In the genomic region with DNA sequence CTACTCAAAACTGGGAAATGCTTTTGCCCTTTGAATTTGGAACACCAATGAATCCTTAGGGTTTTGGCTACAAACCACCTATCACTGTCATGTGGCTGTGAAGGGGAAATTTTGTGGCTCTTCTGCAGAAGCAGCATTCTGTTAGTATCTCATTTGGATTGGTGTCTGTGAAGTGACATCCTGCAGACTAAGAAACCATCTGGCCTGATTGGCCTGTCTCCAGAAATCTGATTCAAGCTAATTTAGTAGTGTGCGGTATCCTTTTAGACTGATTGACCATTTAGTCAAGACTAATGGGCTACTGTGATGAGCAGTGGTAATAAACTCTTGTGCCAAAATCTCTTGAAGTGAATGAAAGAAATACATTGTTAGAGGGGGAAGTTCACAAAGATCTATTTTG, we compare ENCODE assay signal across 11 mouse cellular contexts.
A peak's percentile ranks its signal among the peaks of the same experiment; 100 is the strongest.
DNase-seq lines count a peak whose midpoint lies in the region; ATAC-seq and TF ChIP-seq lines count a peak whose summit lies in the region.
"Had no signal": no experiment of that assay in that cellular context is flagged by ENCODE, and none has a peak within 500 bp of the region (broad histone marks: within the 10 kb centered on the region; RNA-seq: fewer than 3 reads in every experiment).

No protein-coding gene starts in this region.

- intact Hi-C loops in left cerebral cortex, postnatal 4 days (cut with DNase I): no loop called here
- intact Hi-C loops in gastrocnemius, postnatal 36 days (cut with DNase I): no loop called here

- H3K4me3 ChIP-seq in hindbrain, postnatal 0 days (ENCODE audit: low read length): no peak overlapping the region
- H3K4me3 ChIP-seq: liver, embryonic 15.5 days had no signal

- no peaks in the 10 kb centered on the region for H3K36me3 ChIP-seq in hindbrain, postnatal 0 days (ENCODE audit: insufficient read depth, low read length)
- H3K36me3 ChIP-seq: liver, embryonic 15.5 days had no signal

- WGBS in hindbrain, postnatal 0 days: 31% methylated on average over 1 of the region's 1 CpGs

- no peak overlapping the region for H3K27ac ChIP-seq in hindbrain, postnatal 0 days
- H3K27ac ChIP-seq: liver, embryonic 15.5 days had no signal

- H3K9me3 ChIP-seq in hindbrain, postnatal 0 days (ENCODE audit: low read length): no peaks in the 10 kb centered on the region
- H3K9me3 ChIP-seq: liver, embryonic 15.5 days had no signal

- H3K9ac ChIP-seq in hindbrain, postnatal 0 days (replicated peaks; ENCODE audit: low read length): no peak overlapping the region
- H3K9ac ChIP-seq: liver, embryonic 15.5 days had no signal

- TF ChIP-seq CTCF in hindbrain, postnatal 0 days (IDR thresholded peaks at IDR 0.05; ENCODE audit: low read depth): no peak

- no peak overlapping the region for H3K4me2 ChIP-seq in hindbrain, postnatal 0 days (ENCODE audit: low read depth, low read length)
- H3K4me2 ChIP-seq: liver, embryonic 15.5 days had no signal

- no peaks in the 10 kb centered on the region for H3K4me1 ChIP-seq in hindbrain, postnatal 0 days (ENCODE audit: insufficient read depth, low read length)
- H3K4me1 ChIP-seq: liver, embryonic 15.5 days had no signal

- H3K27me3 ChIP-seq in hindbrain, postnatal 0 days (ENCODE audit: insufficient read depth, low read length): no peaks in the 10 kb centered on the region
- H3K27me3 ChIP-seq: CH12.LX; liver, embryonic 15.5 days had no signal

- ATAC-seq in hindbrain, postnatal 0 days: peak; percentile 84
- no peak for ATAC-seq in megakaryocyte progenitor cell, adult 5-6 weeks (replicated peaks; ENCODE audit: poor library complexity)

- DNase-seq in kidney, postnatal 10 days: peak; percentile 51
- no peak for DNase-seq in kidney, adult 8-10 months
- peak; percentile 10 for DNase-seq in cerebellum, adult 11 months
- DNase-seq in hindbrain, postnatal 0 days (ENCODE audit: low spot score): peak; percentile 87
- peak; percentile 78 for DNase-seq in left cerebral cortex, postnatal 4 days
- no peak for DNase-seq in gastrocnemius, postnatal 36 days
- DNase-seq in kidney, postnatal 25 days: no peak
- DNase-seq: adrenal gland, postnatal 10 days had no signal

Comparison
In these comparisons a context has a peak if more than half of its experiments do, and no peak if none do; other contexts are left out.
1. DNase-seq: peak in kidney, postnatal 10 days (single experiment), cerebellum, adult 11 months (single experiment), hindbrain, postnatal 0 days (single experiment) and left cerebral cortex, postnatal 4 days (single experiment); none in kidney, adult 8-10 months (0 of 2), gastrocnemius, postnatal 36 days (0 of 2) and kidney, postnatal 25 days (0 of 2).